Mouse (Mus musculus) liver, adult 2 months (tissue): ENCODE results near the gene Arxes1.
"Not testable (repeated sequence)": the region's sequence is repeated elsewhere in the genome, so short reads cannot be mapped to it uniquely, and the experiment has no call there.

ENCODE experiments used
- CTCF ChIP-seq: fragments of 200-500 bp; IDR thresholded peaks from 2 replicates; pipeline ENCODE4 v1.5.1; 2011; ENCODE audit warnings: low read depth, low read length, control low read depth
- POLR2A ChIP-seq: fragments of 200-500 bp; IDR thresholded peaks from 2 replicates; pipeline ENCODE4 v1.6.1; 2011; ENCODE audit warnings: low read length, control low read depth; ENCODE audit not compliant: insufficient read depth; ENCODE audit errors: extremely low read depth

GRCm38 (mm10) chrX:135993664-135994119 is 39.5 kb upstream of the Arxes1 start, which contains the start of gene Arxes2:
- not testable (repeated sequence) for TF ChIP-seq POLR2A, CTCF
